Mouse (Mus musculus): ENCODE results near the gene Myo7a. TPM values are rescaled to one million over a fixed set of nuclear protein-coding genes. Genes with fewer than 3 reads are reported as not detected.

Gene Myo7a
- total RNA-seq, 2 experiments from 2014 or later = 117 to 127 TPM

- no peak for DNase-seq (ENCODE audit: low spot score in 2 of 2)
Observed at GRCm38 (mm10) chr7:98104481-98105435, 14.6 kb downstream of the Myo7a start.

GRCm38 (mm10) chr7:98103942-98104292 is 15.4 kb downstream of the Myo7a start:
- no peak for DNase-seq (ENCODE audit: low spot score in 2 of 2)

GRCm38 (mm10) chr7:98103002-98103941 is 16.1 kb downstream of the Myo7a start:
- DNase-seq (ENCODE audit: low spot score in 2 of 2) = peak; percentile 78 to 85

- no peak for DNase-seq (ENCODE audit: low spot score in 2 of 2)
Observed at GRCm38 (mm10) chr7:98102488-98102887, 16.8 kb downstream of the Myo7a start.

- no peak for DNase-seq (ENCODE audit: low spot score in 2 of 2)
Observed at GRCm38 (mm10) chr7:98097557-98097956, 21.8 kb downstream of the Myo7a start.

GRCm38 (mm10) chr7:98095852-98096251 is 23.5 kb downstream of the Myo7a start:
- DNase-seq (ENCODE audit: low spot score in 2 of 2) = no peak

- no peak for DNase-seq (ENCODE audit: low spot score in 2 of 2)
Observed at GRCm38 (mm10) chr7:98086346-98086745, 33.0 kb downstream of the Myo7a start.

GRCm38 (mm10) chr7:98085314-98085713 is 34.0 kb downstream of the Myo7a start:
- no peak for DNase-seq (ENCODE audit: low spot score in 2 of 2)

- no peak for DNase-seq (ENCODE audit: low spot score in 2 of 2)
Observed at GRCm38 (mm10) chr7:98084541-98085293, 34.6 kb downstream of the Myo7a start.

- DNase-seq (ENCODE audit: low spot score in 2 of 2) = no peak
Observed at GRCm38 (mm10) chr7:98082376-98082775, 36.9 kb downstream of the Myo7a start.

- DNase-seq (ENCODE audit: low spot score in 2 of 2) = no peak
Observed at GRCm38 (mm10) chr7:98077453-98077852, 41.9 kb downstream of the Myo7a start.

- peak; percentile 86 to 90 for DNase-seq (ENCODE audit: low spot score in 2 of 2)
Observed at GRCm38 (mm10) chr7:98071620-98072019, 47.7 kb downstream of the Myo7a start.

GRCm38 (mm10) chr7:98066229-98066628 is 53.1 kb downstream of the Myo7a start:
- no peak for DNase-seq (ENCODE audit: low spot score in 2 of 2)

- no peak for DNase-seq (ENCODE audit: low spot score in 2 of 2)
Observed at GRCm38 (mm10) chr7:98054942-98055341, 64.4 kb downstream of the Myo7a start.

GRCm38 (mm10) chr7:98054461-98054860 is 64.9 kb downstream of the Myo7a start:
- DNase-seq (ENCODE audit: low spot score in 2 of 2) = no peak

- DNase-seq (ENCODE audit: low spot score in 2 of 2) = peak; percentile 68 to 73
Observed at GRCm38 (mm10) chr7:98051980-98052379, 67.3 kb downstream of the Myo7a start.

GRCm38 (mm10) chr7:98048101-98048824 is 71.1 kb downstream of the Myo7a start:
- DNase-seq (ENCODE audit: low spot score in 2 of 2) = no peak

GRCm38 (mm10) chr7:98002617-98003016 is 116.7 kb downstream of the Myo7a start:
- DNase-seq (ENCODE audit: low spot score in 2 of 2) = no peak
